Mouse (Mus musculus) midbrain, embryonic 16.5 days (tissue): ENCODE measurements around the gene Timm17a. TPM values are rescaled to one million over a fixed set of nuclear protein-coding genes. Genes with fewer than 3 reads are reported as not detected.

Source experiments
- ATAC-seq: fragments of 200-750 bp; cut with Nextera tagmentation; 2 replicates; pipeline ENCODE4 v1.8.0; 2017; ENCODE audit warnings: moderate TSS enrichment
- H3K27ac ChIP-seq: fragments of 300-500 bp; sonication (generic); 2 replicates; pipeline ENCODE4 v1.5.1; 2014; ENCODE audit warnings: mild to moderate bottlenecking, low read length, mixed read lengths
- H3K27me3 ChIP-seq: fragments of 300-500 bp; sonication (generic); 2 replicates; pipeline ENCODE4 v1.6.1; 2014; ENCODE audit warnings: low read depth, low read length, mixed read lengths; ENCODE audit not compliant: control insufficient read depth, insufficient read depth
- H3K36me3 ChIP-seq: fragments of 300-500 bp; sonication (generic); 2 replicates; pipeline ENCODE4 v1.6.1; 2014; ENCODE audit warnings: mild to moderate bottlenecking, low read length, moderate library complexity, mixed read lengths; ENCODE audit not compliant: control insufficient read depth, insufficient read depth
- H3K4me1 ChIP-seq: fragments of 300-500 bp; sonication (generic); 2 replicates; pipeline ENCODE4 v1.6.1; 2014; ENCODE audit warnings: mild to moderate bottlenecking, low read length, mixed read lengths; ENCODE audit not compliant: control insufficient read depth, insufficient read depth
- H3K4me2 ChIP-seq: fragments of 300-500 bp; sonication (generic); 2 replicates; pipeline ENCODE4 v1.6.1; 2014; ENCODE audit warnings: mild to moderate bottlenecking, low read length, mixed read lengths
- H3K4me3 ChIP-seq: fragments of 300-500 bp; sonication (generic); 2 replicates; pipeline ENCODE4 v1.5.1; 2014; ENCODE audit warnings: low read depth, mild to moderate bottlenecking, low read length, moderate library complexity, mixed read lengths
- H3K9ac ChIP-seq: fragments of 300-500 bp; sonication (generic); 2 replicates; pipeline ENCODE4 v1.6.1; 2014; ENCODE audit warnings: low read depth, low read length, mixed read lengths
- H3K9me3 ChIP-seq: fragments of 300-500 bp; sonication (generic); replicated peaks from 2 replicates; pipeline ENCODE4 v1.6.1; 2014; ENCODE audit warnings: mild to moderate bottlenecking, low read length, mixed read lengths; ENCODE audit not compliant: control insufficient read depth, poor library complexity, severe bottlenecking
- WGBS: fragments of 180-500 bp; shearing (Covaris S2); extraction: QIAGEN DNeasy Blood & Tissue Kit; methylation state at CpG from one replicate; pipeline ENCODE4 v1.1.7; 2014; 5-methylcytosine and 5-hydroxymethylcytosine counted together
- polyA plus RNA-seq: library from polyadenylated mRNA; unstranded; fragments of >200 nt; fragmentation: Nextera tagmentation; extraction: Ambion mirVana; gene quantifications from 2 replicates; pipeline ENCODE4 v1.2.1, GENCODE M21; 2015

Gene Timm17a
- polyA plus RNA-seq, 1 experiment from 2014 or later = 149 TPM

GRCm38 (mm10) chr1:135263316-135263715 lies 50.3 kb downstream of the Timm17a start:
- ATAC-seq = no peak
- no peak overlapping the region for H3K27ac ChIP-seq
- peaks cover 41% of the 10 kb centered on the region for H3K36me3 ChIP-seq
- H3K4me2 ChIP-seq = no peak overlapping the region
- no peaks in the 10 kb centered on the region for H3K27me3 ChIP-seq
- no peaks in the 10 kb centered on the region for H3K9me3 ChIP-seq
- no peak overlapping the region for H3K4me3 ChIP-seq
- 84% methylated on average over 9 of the region's 9 CpGs for WGBS
- H3K9ac ChIP-seq = no peak overlapping the region
- H3K4me1 ChIP-seq = 0 out of 2 replicates have a peak, but pooled peaks cover 3% of the 10 kb centered on the region

GRCm38 (mm10) chr1:135262329-135262728 lies 51.2 kb downstream of the Timm17a start:
- no peak overlapping the region for H3K27ac ChIP-seq

GRCm38 (mm10) chr1:135260931-135261330 lies 52.6 kb downstream of the Timm17a start:
- no peaks in the 10 kb centered on the region for H3K9me3 ChIP-seq
- no peak overlapping the region for H3K27ac ChIP-seq
- H3K4me1 ChIP-seq = 0 out of 2 replicates have a peak, but pooled peaks cover 3% of the 10 kb centered on the region
- no peak overlapping the region for H3K4me2 ChIP-seq
- ATAC-seq = no peak
- no peak overlapping the region for H3K9ac ChIP-seq
- WGBS = 72% methylated on average over 6 of the region's 6 CpGs
- no peaks in the 10 kb centered on the region for H3K27me3 ChIP-seq
- no peak overlapping the region for H3K4me3 ChIP-seq
- H3K36me3 ChIP-seq = peaks cover 20% of the 10 kb centered on the region

More at GRCm38 (mm10) chr1:135262329-135262728, 51.2 kb downstream of the Timm17a start:
- no peak overlapping the region for H3K9ac ChIP-seq
- WGBS = 93% methylated on average over 3 of the region's 3 CpGs
- no peak overlapping the region for H3K4me2 ChIP-seq
- no peaks in the 10 kb centered on the region for H3K27me3 ChIP-seq
- no peak for ATAC-seq
- H3K36me3 ChIP-seq = peaks cover 32% of the 10 kb centered on the region
- no peak overlapping the region for H3K4me3 ChIP-seq
- H3K9me3 ChIP-seq = no peaks in the 10 kb centered on the region
- 0 out of 2 replicates have a peak, but pooled peaks cover 3% of the 10 kb centered on the region for H3K4me1 ChIP-seq

GRCm38 (mm10) chr1:135259128-135259436 lies 54.5 kb downstream of the Timm17a start:
- ATAC-seq = peak; percentile 79
- under 1% methylated on average over 10 of the region's 10 CpGs for WGBS
- Histone ChIP-seq H3K4me3 (peak overlapping the region; percentile 20; the same call in 1 of the 2 replicates), H3K4me2 (peak overlapping the region; percentile 51), H3K36me3 (peaks cover 6% of the 10 kb centered on the region), H3K9me3 (no peaks in the 10 kb centered on the region), H3K9ac (peak overlapping the region; percentile 18; the same call in 1 of the 2 replicates), H3K4me1 (0 out of 2 replicates have a peak, but pooled peaks cover 3% of the 10 kb centered on the region), H3K27me3 (no peaks in the 10 kb centered on the region), H3K27ac (no peak overlapping the region)

GRCm38 (mm10) chr1:135258380-135259127 lies 55.0 kb downstream of the Timm17a start, which contains the start of gene Elf3:
Elf3 (minus strand) TSS chr1:135258568.
- H3K27ac ChIP-seq = no peak within 1 kb of the TSS
- 0 out of 2 replicates have a peak, but pooled peaks cover 3% of the 10 kb centered on the region for H3K4me1 ChIP-seq
- no peaks in the 10 kb centered on the region for H3K27me3 ChIP-seq
- H3K4me2 ChIP-seq = peak within 1 kb of the TSS; percentile 51
- peak; percentile 61 for ATAC-seq
- H3K36me3 ChIP-seq = peaks cover 6% of the 10 kb centered on the region
- peak within 1 kb of the TSS; percentile 20; the same call in 1 of the 2 replicates for H3K4me3 ChIP-seq
- no peaks in the 10 kb centered on the region for H3K9me3 ChIP-seq
- H3K9ac ChIP-seq = peak within 1 kb of the TSS; percentile 18; the same call in 1 of the 2 replicates
- WGBS = 6% methylated on average over 19 of the region's 19 CpGs

GRCm38 (mm10) chr1:135256299-135256698 lies 57.3 kb downstream of the Timm17a start:
- H3K4me2 ChIP-seq = no peak overlapping the region
- H3K4me3 ChIP-seq = no peak overlapping the region
- no peaks in the 10 kb centered on the region for H3K36me3 ChIP-seq
- H3K9ac ChIP-seq = no peak overlapping the region
- no peaks in the 10 kb centered on the region for H3K27me3 ChIP-seq
- H3K9me3 ChIP-seq = no peaks in the 10 kb centered on the region
- no peak for ATAC-seq
- 75% methylated on average over 6 of the region's 6 CpGs for WGBS
- 0 out of 2 replicates have a peak, but pooled peaks cover 3% of the 10 kb centered on the region for H3K4me1 ChIP-seq
- H3K27ac ChIP-seq = no peak overlapping the region

GRCm38 (mm10) chr1:135252854-135253253 lies 60.7 kb downstream of the Timm17a start:
- Histone ChIP-seq H3K9ac (no peak overlapping the region), H3K4me3 (no peak overlapping the region), H3K36me3 (no peaks in the 10 kb centered on the region), H3K4me1 (no peaks in the 10 kb centered on the region), H3K27me3 (no peaks in the 10 kb centered on the region), H3K9me3 (no peaks in the 10 kb centered on the region), H3K27ac (no peak overlapping the region), H3K4me2 (no peak overlapping the region)
- ATAC-seq = no peak
- WGBS = 60% methylated on average over 4 of the region's 4 CpGs

- no peaks in the 10 kb centered on the region for H3K27me3 ChIP-seq
- ATAC-seq = no peak
- no peaks in the 10 kb centered on the region for H3K36me3 ChIP-seq
- H3K4me1 ChIP-seq = no peaks in the 10 kb centered on the region
- H3K9me3 ChIP-seq = no peaks in the 10 kb centered on the region
- WGBS = 90% methylated on average over 8 of the region's 8 CpGs
- H3K27ac ChIP-seq = no peak overlapping the region
- H3K4me3 ChIP-seq = no peak overlapping the region
- H3K9ac ChIP-seq = no peak overlapping the region
- no peak overlapping the region for H3K4me2 ChIP-seq
Measured at GRCm38 (mm10) chr1:135251405-135251804, 62.2 kb downstream of the Timm17a start.

GRCm38 (mm10) chr1:135250706-135251105 lies 62.9 kb downstream of the Timm17a start:
- Histone ChIP-seq H3K9me3 (no peaks in the 10 kb centered on the region), H3K36me3 (no peaks in the 10 kb centered on the region), H3K9ac (no peak overlapping the region), H3K4me2 (no peak overlapping the region), H3K4me1 (no peaks in the 10 kb centered on the region), H3K27ac (no peak overlapping the region), H3K27me3 (no peaks in the 10 kb centered on the region), H3K4me3 (no peak overlapping the region)
- WGBS = 78% methylated on average over 2 of the region's 3 CpGs
- ATAC-seq = no peak
